Mouse (Mus musculus) liver, embryonic 15.5 days (tissue): ENCODE measurements around the gene Serpinb6a. TPM values are rescaled to one million over a fixed set of nuclear protein-coding genes. Genes with fewer than 3 reads are reported as not detected.
"Not testable (repeated sequence)": the region's sequence is repeated elsewhere in the genome, so short reads cannot be mapped to it uniquely, and the experiment has no call there.

Source experiments
- ATAC-seq: fragments of 200-750 bp; cut with Nextera tagmentation; 2 replicates; pipeline ENCODE4 v1.8.0; 2017; ENCODE audit warnings: moderate number of reproducible peaks, mild to moderate bottlenecking, moderate library complexity; ENCODE audit not compliant: insufficient read depth
- H3K27ac ChIP-seq: fragments of 300-500 bp; sonication (generic); replicated peaks from 2 replicates; pipeline ENCODE4 v1.5.1; 2015; ENCODE audit warnings: mild to moderate bottlenecking, inconsistent platforms
- H3K27me3 ChIP-seq: fragments of 300-500 bp; sonication (generic); 2 replicates; pipeline ENCODE4 v1.6.1; 2015; ENCODE audit warnings: mild to moderate bottlenecking, inconsistent platforms
- H3K36me3 ChIP-seq: fragments of 300-500 bp; sonication (generic); replicated peaks from 2 replicates; pipeline ENCODE4 v1.6.1; 2015; ENCODE audit warnings: moderate library complexity, mild to moderate bottlenecking, inconsistent platforms
- H3K4me1 ChIP-seq: fragments of 300-500 bp; sonication (generic); replicated peaks from 2 replicates; pipeline ENCODE4 v1.6.1; 2015; ENCODE audit warnings: inconsistent platforms
- H3K4me2 ChIP-seq: fragments of 300-500 bp; sonication (generic); 2 replicates; pipeline ENCODE4 v1.6.1; 2015; ENCODE audit warnings: moderate library complexity, mild to moderate bottlenecking, inconsistent platforms
- H3K4me3 ChIP-seq: fragments of 300-500 bp; sonication (generic); replicated peaks from 2 replicates; pipeline ENCODE4 v1.5.1; 2015; ENCODE audit warnings: mild to moderate bottlenecking, inconsistent platforms
- H3K9ac ChIP-seq: fragments of 300-500 bp; sonication (generic); 2 replicates; pipeline ENCODE4 v1.6.1; 2015; ENCODE audit warnings: moderate library complexity, mild to moderate bottlenecking, inconsistent platforms
- H3K9me3 ChIP-seq: fragments of 300-500 bp; sonication (generic); replicated peaks from 2 replicates; pipeline ENCODE4 v1.6.1; 2016; ENCODE audit warnings: inconsistent platforms
- WGBS: fragments of 180-500 bp; shearing (Covaris S2); methylation state at CpG from one replicate; pipeline ENCODE4 v1.1.7; 2015; ENCODE audit warnings: mixed read lengths; ENCODE audit not compliant: insufficient replicate concordance; 5-methylcytosine and 5-hydroxymethylcytosine counted together
- polyA plus RNA-seq: library from polyadenylated mRNA; unstranded; fragments of >200 nt; fragmentation: Nextera tagmentation; extraction: Ambion mirVana; gene quantifications from 2 replicates; pipeline ENCODE4 v1.2.1, GENCODE M21; 2015

Serpinb6a gene
- polyA plus RNA-seq, 1 experiment from 2014 or later, result 15.8 TPM

- Histone ChIP-seq H3K9ac (no peak overlapping the region), H3K4me1 (no peaks in the 10 kb centered on the region), H3K4me2 (no peak overlapping the region), H3K9me3 (no peaks in the 10 kb centered on the region), H3K27me3 (no peaks in the 10 kb centered on the region), H3K36me3 (no peaks in the 10 kb centered on the region), H3K4me3 (no peak overlapping the region), H3K27ac (no peak overlapping the region)
- ATAC-seq, result no peak
- 67% methylated on average over 5 of the region's 5 CpGs for WGBS
Measured at GRCm38 (mm10) chr13:33941288-33941808, 61.2 kb downstream of the Serpinb6a start.

DNA sequence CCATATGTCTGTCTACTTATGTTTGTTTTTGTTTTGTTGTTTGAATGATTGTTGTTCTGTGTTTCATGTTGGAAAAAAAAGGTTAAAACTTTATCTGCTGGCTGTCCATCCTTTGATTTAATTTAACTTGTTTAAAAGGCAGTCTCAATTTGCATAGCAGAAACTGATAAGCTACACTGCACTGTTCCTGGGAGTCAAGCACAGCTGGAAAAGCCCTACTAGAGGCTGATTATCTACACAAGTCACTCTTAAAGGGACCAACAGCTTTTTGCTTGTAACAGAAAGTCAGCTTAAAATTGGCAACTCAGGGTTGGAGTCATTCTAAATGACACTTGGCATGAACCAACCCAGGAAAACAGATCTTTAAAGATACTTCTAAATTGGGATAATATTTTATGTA lies 65.0 kb downstream of the Serpinb6a start:
- H3K4me1 ChIP-seq, H3K27ac ChIP-seq, H3K9me3 ChIP-seq, H3K9ac ChIP-seq, H3K36me3 ChIP-seq, H3K4me2 ChIP-seq, H3K27me3 ChIP-seq, H3K4me3 ChIP-seq, ATAC-seq: not testable (repeated sequence)

DNA sequence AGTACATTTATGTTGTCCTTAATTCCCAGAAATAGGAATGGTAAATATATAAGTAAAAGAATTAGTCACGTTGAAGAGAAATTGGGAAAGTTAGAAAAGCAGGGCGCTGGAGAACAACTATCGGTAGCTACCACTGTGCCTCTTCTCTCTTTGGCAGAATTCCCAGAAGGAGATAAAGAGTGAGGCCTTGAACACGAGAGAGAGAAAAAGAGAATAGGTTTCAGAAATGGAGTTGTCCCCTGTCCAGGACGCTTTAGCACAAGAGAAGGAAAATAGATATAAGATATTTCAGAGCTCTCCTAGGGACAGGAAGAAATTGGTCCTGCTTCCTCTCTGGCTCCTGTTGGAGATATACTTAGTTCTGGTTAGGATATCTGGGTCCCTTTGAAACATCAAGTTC lies 65.4 kb downstream of the Serpinb6a start:
- Histone ChIP-seq H3K4me2 (no peak overlapping the region), H3K4me1 (peaks cover 9% of the 10 kb centered on the region; the same call in 1 of the 2 replicates), H3K4me3 (no peak overlapping the region), H3K27ac (no peak overlapping the region), H3K9me3 (no peaks in the 10 kb centered on the region), H3K9ac (no peak overlapping the region), H3K27me3 (peaks cover 5% of the 10 kb centered on the region; the same call in 1 of the 2 replicates), H3K36me3 (no peaks in the 10 kb centered on the region)
- 61% methylated on average over 5 of the region's 5 CpGs for WGBS
- ATAC-seq, result no peak

GRCm38 (mm10) chr13:33935465-33936181 lies 67.0 kb downstream of the Serpinb6a start:
- Histone ChIP-seq H3K4me1 (peaks cover 9% of the 10 kb centered on the region; the same call in 1 of the 2 replicates), H3K9ac (peak overlapping the region; percentile 21; the same call in 1 of the 2 replicates), H3K27me3 (peaks cover 5% of the 10 kb centered on the region; the same call in 1 of the 2 replicates), H3K27ac (no peak overlapping the region), H3K4me2 (peak overlapping the region; percentile 72), H3K36me3 (no peaks in the 10 kb centered on the region), H3K9me3 (no peaks in the 10 kb centered on the region), H3K4me3 (peak overlapping the region; percentile 55)
- ATAC-seq, result no peak
- 1% methylated on average over 44 of the region's 44 CpGs for WGBS

- no peak for ATAC-seq
- H3K4me2 ChIP-seq, result peak overlapping the region; percentile 72
Measured at GRCm38 (mm10) chr13:33934743-33935142, 67.9 kb downstream of the Serpinb6a start.

GRCm38 (mm10) chr13:33930912-33931311 lies 71.7 kb downstream of the Serpinb6a start:
- Histone ChIP-seq H3K4me3 (no peak overlapping the region), H3K4me1 (peaks cover 6% of the 10 kb centered on the region; the same call in 1 of the 2 replicates), H3K4me2 (no peak overlapping the region), H3K36me3 (no peaks in the 10 kb centered on the region), H3K27me3 (peaks cover 5% of the 10 kb centered on the region; the same call in 1 of the 2 replicates), H3K27ac (no peak overlapping the region), H3K9me3 (no peaks in the 10 kb centered on the region), H3K9ac (no peak overlapping the region)
- no peak for ATAC-seq
- 67% methylated on average over 3 of the region's 3 CpGs for WGBS

More at GRCm38 (mm10) chr13:33934743-33935142, 67.9 kb downstream of the Serpinb6a start:
- 49% methylated on average over 6 of the region's 6 CpGs for WGBS
- Histone ChIP-seq H3K36me3 (no peaks in the 10 kb centered on the region), H3K4me3 (peak overlapping the region; percentile 55; the same call in 1 of the 2 replicates), H3K9ac (no peak overlapping the region), H3K9me3 (no peaks in the 10 kb centered on the region), H3K4me1 (peaks cover 9% of the 10 kb centered on the region; the same call in 1 of the 2 replicates), H3K27ac (no peak overlapping the region), H3K27me3 (peaks cover 5% of the 10 kb centered on the region; the same call in 1 of the 2 replicates)

- Histone ChIP-seq H3K9me3 (no peaks in the 10 kb centered on the region), H3K4me3 (no peak overlapping the region), H3K4me2 (no peak overlapping the region), H3K4me1 (peaks cover 1% of the 10 kb centered on the region; the same call in 1 of the 2 replicates), H3K36me3 (no peaks in the 10 kb centered on the region), H3K9ac (no peak overlapping the region), H3K27ac (no peak overlapping the region), H3K27me3 (peaks cover 1% of the 10 kb centered on the region; the same call in 1 of the 2 replicates)
- 62% methylated on average over 2 of the region's 2 CpGs for WGBS
- ATAC-seq, result no peak
Measured at GRCm38 (mm10) chr13:33930281-33930680, 72.3 kb downstream of the Serpinb6a start.

DNA sequence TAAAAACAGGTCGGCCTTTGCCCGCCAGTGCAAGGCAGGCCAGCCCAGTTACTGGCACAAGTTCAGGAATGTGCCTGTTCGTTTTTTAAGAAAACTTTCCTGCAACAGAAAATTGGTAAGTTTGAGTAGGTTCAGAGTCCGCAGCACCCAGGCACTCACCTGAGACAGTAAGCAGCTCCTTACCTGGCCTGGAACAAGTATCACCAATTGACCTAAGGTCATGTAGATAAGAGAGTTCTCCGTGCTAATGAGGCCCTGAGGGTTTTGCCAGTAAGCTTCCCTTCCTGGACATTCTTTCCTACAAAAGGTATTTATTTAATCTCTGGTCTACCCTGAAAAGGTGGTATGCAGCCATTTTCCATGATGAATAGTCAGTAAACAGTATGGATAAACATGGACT lies 80.9 kb downstream of the Serpinb6a start:
- Histone ChIP-seq H3K9ac (no peak overlapping the region), H3K4me1 (no peaks in the 10 kb centered on the region), H3K27ac (no peak overlapping the region), H3K9me3 (no peaks in the 10 kb centered on the region), H3K4me3 (no peak overlapping the region), H3K4me2 (no peak overlapping the region), H3K27me3 (no peaks in the 10 kb centered on the region), H3K36me3 (peaks cover 4% of the 10 kb centered on the region; the same call in 1 of the 2 replicates)
- 75% methylated on average over 5 of the region's 5 CpGs for WGBS
- ATAC-seq, result no peak

- Histone ChIP-seq H3K9ac (no peak overlapping the region), H3K4me2 (no peak overlapping the region), H3K9me3 (no peaks in the 10 kb centered on the region), H3K36me3 (peaks cover 4% of the 10 kb centered on the region; the same call in 1 of the 2 replicates), H3K27ac (no peak overlapping the region), H3K4me1 (no peaks in the 10 kb centered on the region), H3K4me3 (no peak overlapping the region), H3K27me3 (no peaks in the 10 kb centered on the region)
- 74% methylated on average over 6 of the region's 6 CpGs for WGBS
- ATAC-seq, result no peak
Measured at GRCm38 (mm10) chr13:33921041-33921440, 81.6 kb downstream of the Serpinb6a start.

- H3K36me3 ChIP-seq, result no peaks in the 10 kb centered on the region
- H3K27ac ChIP-seq, result no peak overlapping the region
- H3K4me3 ChIP-seq, result no peak overlapping the region
- H3K4me1 ChIP-seq, result no peaks in the 10 kb centered on the region
- H3K9me3 ChIP-seq, result no peaks in the 10 kb centered on the region
- no peaks in the 10 kb centered on the region for H3K27me3 ChIP-seq
- no peak overlapping the region for H3K4me2 ChIP-seq
- no peak overlapping the region for H3K9ac ChIP-seq
- no peak for ATAC-seq
- WGBS, result 54% methylated on average over 3 of the region's 3 CpGs
Measured at GRCm38 (mm10) chr13:33906821-33907220, 95.8 kb downstream of the Serpinb6a start.

- Histone ChIP-seq H3K9me3 (no peaks in the 10 kb centered on the region), H3K4me3 (no peak within 1 kb of the TSS), H3K27ac (no peak within 1 kb of the TSS), H3K9ac (no peak within 1 kb of the TSS), H3K27me3 (no peaks in the 10 kb centered on the region), H3K36me3 (no peaks in the 10 kb centered on the region), H3K4me1 (no peaks in the 10 kb centered on the region), H3K4me2 (no peak within 1 kb of the TSS)
- ATAC-seq, result no peak
- WGBS, result 62% methylated on average over 18 of the region's 18 CpGs
Measured at GRCm38 (mm10) chr13:33905176-33905954, 97.2 kb downstream of the Serpinb6a start, which contains the start of gene Serpinb6c. Gene Serpinb6c, minus strand, starts transcription at chr13:33905708.
